Mouse (Mus musculus): ENCODE measurements at regions not wholly inside any gene's neighbourhood (a gene's known extent, or its start where the extent isn't known, plus 50 kb on each side); places are given as distances from the start of the nearest gene placed in this dataset.

GRCm38 (mm10) chrX:41254695-41255094 lies 146.0 kb upstream of the Gria3 start:
- Histone ChIP-seq H3K9ac (ENCODE audit: control insufficient read depth, low read depth, low read length, poor library complexity, severe bottlenecking) (no peak overlapping the region), H3K79me2 (ENCODE audit: control insufficient read depth, insufficient read depth, low read length, poor library complexity) (no peaks in the 10 kb centered on the region), H3K27ac (ENCODE audit: control insufficient read depth, low read depth, low read length) (no peak overlapping the region), H3K36me3 (ENCODE audit: control insufficient read depth in 1 of 2, insufficient read depth in 2 of 2, low read length in 2 of 2) (peaks cover 0 to 12% of the 10 kb centered on the region in 2 experiments; a peak in 2 of 4 replicates), H3K27me3 (ENCODE audit: control insufficient read depth in 1 of 2, insufficient read depth in 2 of 2, low read length in 2 of 2) (no peaks in the 10 kb centered on the region), H3K4me1 (ENCODE audit: control insufficient read depth in 1 of 2, insufficient read depth in 2 of 2, low read length in 2 of 2) (peaks cover 0 to 8% of the 10 kb centered on the region in 2 experiments; a peak in 2 of 4 replicates), H3K4me3 (ENCODE audit: control insufficient read depth in 1 of 2, insufficient read depth in 1 of 2, low read depth in 2 of 2, low read length in 2 of 2) (no peak overlapping the region), H3K9me3 (replicated peaks; ENCODE audit: insufficient read depth, low read length) (no peaks in the 10 kb centered on the region)
- TF ChIP-seq MXI1 (IDR thresholded peaks at IDR 0.05; ENCODE audit: low read depth, low read length) (no peak), ETS1 (IDR thresholded peaks at IDR 0.05; ENCODE audit: low read depth, low read length) (no peak), USF1 (IDR thresholded peaks at IDR 0.05; ENCODE audit: low read depth, low read length) (no peak), CHD2 (IDR thresholded peaks at IDR 0.05; ENCODE audit: low read length) (no peak), UBTF (IDR thresholded peaks at IDR 0.05; ENCODE audit: borderline replicate concordance, insufficient read depth, low read depth, low read length) (no peak), POLR2A (IDR thresholded peaks at IDR 0.05; ENCODE audit: control insufficient read depth in 1 of 2, insufficient read depth in 1 of 2, low read depth in 1 of 2, low read length in 2 of 2, poor library complexity in 1 of 2) (no peak), MAX (IDR thresholded peaks at IDR 0.05; ENCODE audit: low read length) (no peak), ZC3H11A (IDR thresholded peaks at IDR 0.05; ENCODE audit: low read depth, low read length) (no peak), NRF1 (IDR thresholded peaks at IDR 0.05; ENCODE audit: insufficient read depth, low read depth, low read length, poor library complexity, severe bottlenecking) (no peak), ZMIZ1 (IDR thresholded peaks at IDR 0.05; ENCODE audit: low read depth, low read length) (no peak), TBP (IDR thresholded peaks at IDR 0.05; ENCODE audit: low read depth, low read length) (no peak), SIN3A (IDR thresholded peaks at IDR 0.05; ENCODE audit: low read length) (no peak), POLR2AphosphoS2 (IDR thresholded peaks at IDR 0.05; ENCODE audit: low read length) (no peak), POLR2AphosphoS5 (IDR thresholded peaks at IDR 0.05; ENCODE audit: borderline replicate concordance, low read depth, low read length) (no peak), JUND (IDR thresholded peaks at IDR 0.05; ENCODE audit: low read depth, low read length) (no peak), GABPA (IDR thresholded peaks at IDR 0.05; ENCODE audit: low read depth, low read length) (no peak), ELF1 (IDR thresholded peaks at IDR 0.05; ENCODE audit: low read depth, low read length) (no peak), ZNF384 (IDR thresholded peaks at IDR 0.05; ENCODE audit: low read depth, low read length) (no peak), MYB (IDR thresholded peaks at IDR 0.05; ENCODE audit: low read depth, low read length) (no peak)
- no peak for DNase-seq (ENCODE audit: low read depth, low spot score)

GRCm38 (mm10) chrX:41291098-41291497 lies 109.6 kb upstream of the Gria3 start:
- DNase-seq (ENCODE audit: low read depth, low spot score) = peak; percentile 77
- Histone ChIP-seq H3K9me3 (replicated peaks; ENCODE audit: insufficient read depth, low read length) (no peaks in the 10 kb centered on the region), H3K4me1 (ENCODE audit: control insufficient read depth in 1 of 2, insufficient read depth in 2 of 2, low read length in 2 of 2) (peaks cover 0 to 7% of the 10 kb centered on the region in 2 experiments; a peak in 2 of 4 replicates), H3K4me3 (ENCODE audit: control insufficient read depth in 1 of 2, insufficient read depth in 1 of 2, low read depth in 2 of 2, low read length in 2 of 2) (no peak overlapping the region), H3K79me2 (ENCODE audit: control insufficient read depth, insufficient read depth, low read length, poor library complexity) (no peaks in the 10 kb centered on the region), H3K27ac (ENCODE audit: control insufficient read depth, low read depth, low read length) (peak overlapping the region; percentile 42; the same call in 1 of the 2 replicates), H3K27me3 (ENCODE audit: control insufficient read depth in 1 of 2, insufficient read depth in 2 of 2, low read length in 2 of 2) (no peaks in the 10 kb centered on the region), H3K9ac (ENCODE audit: control insufficient read depth, low read depth, low read length, poor library complexity, severe bottlenecking) (no peak overlapping the region), H3K36me3 (ENCODE audit: control insufficient read depth in 1 of 2, insufficient read depth in 2 of 2, low read length in 2 of 2) (peaks cover 0 to 12% of the 10 kb centered on the region in 2 experiments; a peak in 2 of 4 replicates)
- TF ChIP-seq TCF12 (IDR thresholded peaks at IDR 0.05; ENCODE audit: low read depth, low read length) (peak; percentile 47; the same call in 1 of the 2 replicates), ZC3H11A (IDR thresholded peaks at IDR 0.05; ENCODE audit: low read depth, low read length) (no peak), ETS1 (IDR thresholded peaks at IDR 0.05; ENCODE audit: low read depth, low read length) (peak; percentile 72), E2F4 (IDR thresholded peaks at IDR 0.05; ENCODE audit: borderline replicate concordance, low read depth, low read length) (no peak), RCOR1 (IDR thresholded peaks at IDR 0.05; ENCODE audit: low read depth, low read length) (0 out of 2 replicates have a peak, but pooled peaks have one; percentile 44), TAL1 (IDR thresholded peaks at IDR 0.05; ENCODE audit: low read length) (peak; percentile 39), GATA1 (IDR thresholded peaks at IDR 0.05; ENCODE audit: low read depth, low read length) (peak; percentile 61), ZKSCAN1 (IDR thresholded peaks at IDR 0.05; ENCODE audit: low read depth, low read length) (no peak), SIN3A (IDR thresholded peaks at IDR 0.05; ENCODE audit: low read length) (peak; percentile 28; the same call in 1 of the 2 replicates), CHD2 (IDR thresholded peaks at IDR 0.05; ENCODE audit: low read length) (no peak), RAD21 (IDR thresholded peaks at IDR 0.05; ENCODE audit: low read depth, low read length) (no peak), MYB (IDR thresholded peaks at IDR 0.05; ENCODE audit: low read depth, low read length) (peak; percentile 74), TBP (IDR thresholded peaks at IDR 0.05; ENCODE audit: low read depth, low read length) (0 out of 2 replicates have a peak, but pooled peaks have one; percentile 52), EP300 (IDR thresholded peaks at IDR 0.05; ENCODE audit: low read depth in 1 of 2, low read length in 2 of 2) (peak; percentile 87)

Measured in MEL (cell line).